In the genomic region with DNA sequence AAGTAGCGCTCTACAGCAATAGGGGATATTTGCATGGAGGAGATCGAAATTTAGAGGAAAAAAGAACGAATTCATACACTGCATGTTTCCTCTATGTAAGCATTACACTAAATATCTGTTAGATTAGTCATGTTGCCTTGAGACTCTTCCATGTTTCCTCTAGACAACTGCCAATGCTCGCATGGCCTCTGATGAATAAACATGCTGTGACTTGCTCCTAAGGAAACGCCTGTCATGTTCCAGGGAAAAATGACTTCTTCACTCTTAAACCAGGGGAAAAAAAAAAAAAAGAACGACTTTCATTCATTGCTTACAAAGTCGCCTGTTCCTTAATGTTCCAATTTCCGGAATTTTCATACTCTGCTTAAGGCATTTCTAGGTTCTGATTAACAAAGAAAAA, we compare ENCODE assay signal across 8 mouse cellular contexts. TPM values are rescaled to one million over a fixed set of nuclear protein-coding genes. Genes with fewer than 3 reads are reported as not detected.
DNase-seq lines count a peak whose midpoint lies in the region; ATAC-seq lines count a peak whose summit lies in the region.

No protein-coding gene starts in this region.

- H3K27me3 ChIP-seq in midbrain, embryonic 11.5 days (ENCODE audit: control insufficient read depth, insufficient read depth, low read length): peaks cover 8% of the 10 kb centered on the region; the same call in 1 of the 2 replicates
- peaks cover 40% of the 10 kb centered on the region for H3K27me3 ChIP-seq in midbrain, embryonic 10.5 days (ENCODE audit: low read depth, poor library complexity, severe bottlenecking)
- H3K27me3 ChIP-seq in limb, embryonic 15.5 days: 0 out of 2 replicates have a peak, but pooled peaks cover 8% of the 10 kb centered on the region

- WGBS in midbrain, embryonic 11.5 days: 67% methylated on average over 8 of the region's 8 CpGs
- WGBS in midbrain, embryonic 10.5 days: 66% methylated on average over 8 of the region's 8 CpGs
- 43% methylated on average over 8 of the region's 8 CpGs for WGBS in limb, embryonic 15.5 days

- no peaks in the 10 kb centered on the region for H3K36me3 ChIP-seq in midbrain, embryonic 11.5 days (ENCODE audit: control insufficient read depth, insufficient read depth, low read length)
- H3K36me3 ChIP-seq in midbrain, embryonic 10.5 days: no peaks in the 10 kb centered on the region
- H3K36me3 ChIP-seq in limb, embryonic 15.5 days: no peaks in the 10 kb centered on the region

- ATAC-seq in midbrain, embryonic 11.5 days (ENCODE audit: low FRiP score): no peak
- no peak for ATAC-seq in limb, embryonic 15.5 days (ENCODE audit: insufficient number of reproducible peaks, low FRiP score, low TSS enrichment, low read depth)

- H3K4me2 ChIP-seq in midbrain, embryonic 11.5 days: no peak overlapping the region
- peak overlapping the region; percentile 96 for H3K4me2 ChIP-seq in limb, embryonic 15.5 days

- DNase-seq in heart, adult 11 months: peak; percentile 42
- DNase-seq in heart, postnatal 14 days: no peak
- DNase-seq in midbrain, embryonic 11.5 days (ENCODE audit: low spot score, missing footprints): peak; percentile 87
- DNase-seq in midbrain, embryonic 10.5 days (ENCODE audit: low spot score): no peak
- DNase-seq in testis, postnatal 14 days (ENCODE audit: low spot score): no peak
- no peak for DNase-seq in ovary, postnatal 36 days (ENCODE audit: low spot score)
- no peak for DNase-seq in ovary, postnatal 14 days (ENCODE audit: low spot score)

- no peak overlapping the region for H3K27ac ChIP-seq in midbrain, embryonic 11.5 days (ENCODE audit: low read depth, low read length)
- H3K27ac ChIP-seq in midbrain, embryonic 10.5 days (replicated peaks): no peak overlapping the region
- no peak overlapping the region for H3K27ac ChIP-seq in limb, embryonic 15.5 days

- no peak overlapping the region for H3K4me3 ChIP-seq in midbrain, embryonic 11.5 days (ENCODE audit: low read depth, low read length)
- H3K4me3 ChIP-seq in midbrain, embryonic 10.5 days: no peak overlapping the region; the same call in 1 of the 2 replicates
- H3K4me3 ChIP-seq in limb, embryonic 15.5 days: peak overlapping the region; percentile 72

- no peak overlapping the region for H3K9ac ChIP-seq in midbrain, embryonic 11.5 days (ENCODE audit: low read length)
- no peak overlapping the region for H3K9ac ChIP-seq in limb, embryonic 15.5 days

- H3K4me1 ChIP-seq in midbrain, embryonic 11.5 days (ENCODE audit: control insufficient read depth, insufficient read depth, low read length): 0 out of 2 replicates have a peak, but pooled peaks cover 2% of the 10 kb centered on the region
- peaks cover 26% of the 10 kb centered on the region for H3K4me1 ChIP-seq in midbrain, embryonic 10.5 days
- H3K4me1 ChIP-seq in limb, embryonic 15.5 days: peaks cover 10% of the 10 kb centered on the region

- H3K9me3 ChIP-seq in midbrain, embryonic 11.5 days (ENCODE audit: control insufficient read depth, low read length): no peaks in the 10 kb centered on the region
- H3K9me3 ChIP-seq in midbrain, embryonic 10.5 days (replicated peaks): no peaks in the 10 kb centered on the region
- no peaks in the 10 kb centered on the region for H3K9me3 ChIP-seq in limb, embryonic 15.5 days

- intact Hi-C loops in heart, postnatal 14 days (cut with DNase I): loop anchor here (2.0 to 5.0 kb wide), 2 partner anchors 58 to 215 kb away; a partner anchor contains a TSS

RNA-seq across cellular contexts. Expression of a gene that starts 2.1 kb away (rescaled TPM):
- 10 to 100 TPM; 51.3 to 53.6 TPM for total RNA-seq in heart, postnatal 14 days (2021)
- 2.0 TPM in 2 replicates for polyA plus RNA-seq in midbrain, embryonic 11.5 days (2014; fragmentation: Nextera tagmentation; extraction: Ambion mirVana)
- 1.7 and 1.8 TPM in 2 replicates for polyA plus RNA-seq in midbrain, embryonic 10.5 days (2016; fragmentation: Nextera tagmentation; extraction: Ambion mirVana)
- polyA plus RNA-seq in limb, embryonic 15.5 days (2015; fragmentation: Nextera tagmentation; extraction: Ambion mirVana): 4.4 TPM in 2 replicates

Comparison
In these comparisons a context has a peak if more than half of its experiments do, and no peak if none do; other contexts are left out.
1. DNase-seq: peak in heart, adult 11 months (single experiment) and midbrain, embryonic 11.5 days (single experiment); none in heart, postnatal 14 days (0 of 2), midbrain, embryonic 10.5 days (single experiment), testis, postnatal 14 days (single experiment), ovary, postnatal 36 days (single experiment) and ovary, postnatal 14 days (single experiment).